Mouse (Mus musculus) lung, adult 2 months (tissue): ENCODE results near the gene Ndufb4.

Source experiments
- CTCF ChIP-seq: fragments of 200-500 bp; IDR thresholded peaks from 2 replicates; pipeline ENCODE4 v1.5.1; 2011; ENCODE audit warnings: mild to moderate bottlenecking, low read length, control low read depth; ENCODE audit not compliant: insufficient read depth
- POLR2A ChIP-seq: fragments of 200-500 bp; IDR thresholded peaks from 2 replicates; pipeline ENCODE4 v1.6.1; 2011; ENCODE audit warnings: low read depth, mild to moderate bottlenecking, control low read depth, low read length, borderline replicate concordance; ENCODE audit errors: extremely low read depth

DNA sequence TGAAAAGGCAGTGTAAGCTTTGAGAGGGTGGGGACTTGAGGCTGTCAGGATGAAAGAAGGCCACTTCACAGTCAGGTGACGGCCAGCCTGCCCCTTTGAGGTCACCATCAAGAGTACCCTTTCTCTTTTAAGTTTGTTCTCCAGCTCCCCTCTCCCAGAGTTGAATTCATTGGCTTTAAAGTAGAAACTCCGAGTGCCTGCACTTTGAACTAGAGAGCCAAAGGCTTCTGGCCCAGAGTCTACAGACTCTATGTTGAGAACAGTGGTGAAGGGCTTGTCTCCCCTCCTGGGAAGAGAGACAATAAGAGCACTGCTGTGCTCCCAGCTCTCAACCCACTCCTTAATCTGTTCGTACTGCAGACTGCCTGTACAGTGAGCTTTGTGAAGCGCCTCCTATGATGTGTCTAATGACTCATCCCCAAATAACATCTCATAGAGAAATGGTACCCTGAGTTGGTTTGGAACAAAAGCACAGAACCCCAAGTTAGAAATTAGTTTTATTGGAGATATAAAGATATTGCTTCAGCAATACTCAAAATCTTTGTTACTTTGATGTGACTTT is 27.8 kb downstream of the Ndufb4 start:
- TF ChIP-seq POLR2A (no peak), CTCF (no peak)
